In genomic region chr12:32009267-32009984, GRCm38 (mm10) we compare ENCODE assay signal across 12 mouse cellular contexts. TPM values are rescaled to one million over a fixed set of nuclear protein-coding genes. Genes with fewer than 3 reads are reported as not detected.
DNase-seq lines count a peak whose midpoint lies in the region; ATAC-seq and TF ChIP-seq lines count a peak whose summit lies in the region.
"Had no signal": no experiment of that assay in that cellular context is flagged by ENCODE, and none has a peak within 500 bp of the region (broad histone marks: within the 10 kb centered on the region; RNA-seq: fewer than 3 reads in every experiment).

No protein-coding gene starts in this region.

- TF ChIP-seq POLR2A in bone marrow macrophage, adult 2 months (IDR thresholded peaks at IDR 0.05; ENCODE audit: borderline replicate concordance, low read depth, low read length) = no peak

- 20% methylated on average over 8 of the region's 8 CpGs for WGBS in heart, embryonic 11.5 days (ENCODE audit: insufficient replicate concordance)
- WGBS in liver, embryonic 12.5 days (ENCODE audit: insufficient replicate concordance) = 15% methylated on average over 8 of the region's 8 CpGs

- no peak for TF ChIP-seq CTCF in bone marrow macrophage, adult 2 months (IDR thresholded peaks at IDR 0.05; ENCODE audit: low read depth, low read length)

- H3K27ac ChIP-seq in heart, embryonic 11.5 days (ENCODE audit: low read depth, low read length) = no peak overlapping the region
- H3K27ac ChIP-seq in bone marrow macrophage, adult 2 months (ENCODE audit: insufficient read depth, low read depth, low read length) = peak overlapping the region; percentile 46; the same call in 1 of the 2 replicates
- H3K27ac ChIP-seq in liver, embryonic 12.5 days = peak overlapping the region; percentile 77
- H3K27ac ChIP-seq: limb, embryonic 13.5 days had no signal

- no peak for DNase-seq in heart, adult 9 months (ENCODE audit: low spot score in 2 of 2)
- peak; percentile 54 for DNase-seq in 3T3-L1 (ENCODE audit: low read depth, low spot score)
- no peak for DNase-seq in frontal cortex, adult 2 months (ENCODE audit: extremely low spot score in 1 of 2, low spot score in 1 of 2)
- no peak for DNase-seq in kidney, postnatal 25 days
- DNase-seq in urinary bladder, adult 18-20 months (ENCODE audit: low spot score in 2 of 2) = no peak
- DNase-seq: adrenal gland, postnatal 10 days; kidney, postnatal 10 days; right cerebral cortex, adult 18-20 months had no signal

- H3K9me3 ChIP-seq in heart, embryonic 11.5 days (replicated peaks; ENCODE audit: control insufficient read depth, low read length) = no peaks in the 10 kb centered on the region
- H3K9me3 ChIP-seq in liver, embryonic 12.5 days (replicated peaks) = no peaks in the 10 kb centered on the region

- peak overlapping the region; percentile 42 for H3K4me2 ChIP-seq in heart, embryonic 11.5 days
- peak overlapping the region; percentile 43 for H3K4me2 ChIP-seq in liver, embryonic 12.5 days
- H3K4me2 ChIP-seq: limb, embryonic 13.5 days had no signal

- H3K4me1 ChIP-seq in heart, embryonic 11.5 days (ENCODE audit: control insufficient read depth, insufficient read depth, low read length) = no peaks in the 10 kb centered on the region
- peaks cover 22% of the 10 kb centered on the region for H3K4me1 ChIP-seq in bone marrow macrophage, adult 2 months (ENCODE audit: control insufficient read depth, insufficient read depth, low read length)
- peaks cover 60% of the 10 kb centered on the region for H3K4me1 ChIP-seq in liver, embryonic 12.5 days
- H3K4me1 ChIP-seq: limb, embryonic 13.5 days had no signal

- no peak overlapping the region for H3K9ac ChIP-seq in heart, embryonic 11.5 days (ENCODE audit: low read depth, low read length)
- peak overlapping the region; percentile 41; the same call in 1 of the 2 replicates for H3K9ac ChIP-seq in liver, embryonic 12.5 days
- H3K9ac ChIP-seq: limb, embryonic 13.5 days had no signal

- H3K36me3 ChIP-seq in heart, embryonic 11.5 days (ENCODE audit: control insufficient read depth, insufficient read depth, low read length) = no peaks in the 10 kb centered on the region
- peaks cover 52% of the 10 kb centered on the region for H3K36me3 ChIP-seq in liver, embryonic 12.5 days
- H3K36me3 ChIP-seq: limb, embryonic 13.5 days had no signal

- no peak overlapping the region for H3K4me3 ChIP-seq in heart, embryonic 11.5 days (ENCODE audit: low read depth, low read length)
- H3K4me3 ChIP-seq in bone marrow macrophage, adult 2 months (ENCODE audit: insufficient read depth, low read length) = no peak overlapping the region
- peak overlapping the region; percentile 23; the same call in 1 of the 2 replicates for H3K4me3 ChIP-seq in liver, embryonic 12.5 days
- H3K4me3 ChIP-seq: limb, embryonic 13.5 days had no signal

- no peak for ATAC-seq in heart, embryonic 11.5 days (replicated peaks; ENCODE audit: insufficient number of reproducible peaks, low FRiP score, low TSS enrichment)
- peak; percentile 25 for ATAC-seq in liver, embryonic 12.5 days

- no peaks in the 10 kb centered on the region for H3K27me3 ChIP-seq in heart, embryonic 11.5 days (ENCODE audit: control insufficient read depth, insufficient read depth, low read length)
- H3K27me3 ChIP-seq in liver, embryonic 12.5 days (replicated peaks) = no peaks in the 10 kb centered on the region
- H3K27me3 ChIP-seq: limb, embryonic 13.5 days had no signal

RNA-seq across cellular contexts. Expression of gene Prkar2b, which starts 51.7 kb away (rescaled TPM):
- 20.6 and 20.7 TPM in 2 replicates for polyA plus RNA-seq in heart, embryonic 11.5 days (2014; fragmentation: Nextera tagmentation; extraction: Ambion mirVana)
- polyA plus RNA-seq in bone marrow macrophage, adult 2 months (2012; ENCODE audit: insufficient read depth, insufficient read length, missing spikeins) = 18.7 and 19.4 TPM in 2 replicates
- 137 and 141 TPM in 2 replicates for polyA plus RNA-seq in liver, embryonic 12.5 days (2016; fragmentation: Nextera tagmentation; extraction: Ambion mirVana)
- polyA plus RNA-seq in frontal cortex, adult 2 months (2012; rRNA removed) = 31.4 and 34.6 TPM in 2 replicates

RNA-seq across cellular contexts. Expression of gene Hbp1, which starts 59.1 kb away (rescaled TPM):
- 85.3 and 95.1 TPM in 2 replicates for polyA plus RNA-seq in heart, embryonic 11.5 days (2014; fragmentation: Nextera tagmentation; extraction: Ambion mirVana)
- 89.7 and 112 TPM in 2 replicates for polyA plus RNA-seq in bone marrow macrophage, adult 2 months (2012; ENCODE audit: insufficient read depth, insufficient read length, missing spikeins)
- 33.7 and 36.6 TPM in 2 replicates for polyA plus RNA-seq in liver, embryonic 12.5 days (2016; fragmentation: Nextera tagmentation; extraction: Ambion mirVana)
- polyA plus RNA-seq in frontal cortex, adult 2 months (2012; rRNA removed) = 42.6 and 43.3 TPM in 2 replicates
